Mouse (Mus musculus): Measurements from ENCODE around the gene Slc7a7.

The Slc7a7 gene

GRCm38 (mm10) chr14:54432078-54432836 lies 14.7 kb upstream of the Slc7a7 start:
- peak; percentile 52 for DNase-seq

- peak; percentile 56 for DNase-seq
Measured at GRCm38 (mm10) chr14:54431334-54432077, 13.9 kb upstream of the Slc7a7 start, which contains the start of gene Mmp14. Mmp14 (plus strand) TSS chr14:54431612.

- DNase-seq: no peak
Measured at GRCm38 (mm10) chr14:54430406-54431145, 13.0 kb upstream of the Slc7a7 start.

- peak; percentile 56 for DNase-seq
Measured at GRCm38 (mm10) chr14:54429332-54430093, 11.9 kb upstream of the Slc7a7 start.

- DNase-seq: no peak
Measured at GRCm38 (mm10) chr14:54428421-54428820, 10.8 kb upstream of the Slc7a7 start.

GRCm38 (mm10) chr14:54427696-54428095 lies 10.1 kb upstream of the Slc7a7 start:
- no peak for DNase-seq

- peak; percentile 91 for DNase-seq
Measured at GRCm38 (mm10) chr14:54426689-54427398, 9.3 kb upstream of the Slc7a7 start, which contains the start of gene Mrpl52. Mrpl52 (plus strand) TSS chr14:54426909.

- no peak for DNase-seq
Measured at GRCm38 (mm10) chr14:54426003-54426688, 8.6 kb upstream of the Slc7a7 start.

GRCm38 (mm10) chr14:54425540-54425939 lies 8.0 kb upstream of the Slc7a7 start:
- DNase-seq: no peak

- DNase-seq: no peak
Measured at GRCm38 (mm10) chr14:54424634-54425033, 7.1 kb upstream of the Slc7a7 start.

GRCm38 (mm10) chr14:54423406-54423805 lies 5.8 kb upstream of the Slc7a7 start:
- peak; percentile 52 for DNase-seq

GRCm38 (mm10) chr14:54421014-54421413 lies 3.4 kb upstream of the Slc7a7 start:
- no peak for DNase-seq

- DNase-seq: no peak
Measured at GRCm38 (mm10) chr14:54416830-54417229, 750 bp downstream of the Slc7a7 start.

GRCm38 (mm10) chr14:54416229-54416775 lies 1.3 kb downstream of the Slc7a7 start:
- DNase-seq: no peak

GRCm38 (mm10) chr14:54415241-54416020 lies 2.1 kb downstream of the Slc7a7 start:
- no peak for DNase-seq

GRCm38 (mm10) chr14:54413877-54414700 lies 3.5 kb downstream of the Slc7a7 start:
- DNase-seq: no peak

GRCm38 (mm10) chr14:54412629-54413170 lies 4.9 kb downstream of the Slc7a7 start:
- peak; percentile 58 for DNase-seq

GRCm38 (mm10) chr14:54412000-54412576 lies 5.5 kb downstream of the Slc7a7 start:
- no peak for DNase-seq

Data from thymus, postnatal 14 days (tissue).